Mouse (Mus musculus): ENCODE measurements around the gene Cops3.

Cops3 gene

GRCm38 (mm10) chr11:59778181-59778873, 61.3 kb downstream of the Cops3 start:
- DNase-seq (ENCODE audit: low read depth, low spot score), result peak; percentile 85

GRCm38 (mm10) chr11:59777259-59777658, 62.4 kb downstream of the Cops3 start:
- DNase-seq (ENCODE audit: low read depth, low spot score), result no peak

GRCm38 (mm10) chr11:59775435-59776148, 64.0 kb downstream of the Cops3 start:
- DNase-seq (ENCODE audit: low read depth, low spot score), result no peak

GRCm38 (mm10) chr11:59774522-59774921, 65.1 kb downstream of the Cops3 start:
- peak; percentile 64 for DNase-seq (ENCODE audit: low read depth, low spot score)

- peak; percentile 15 for DNase-seq (ENCODE audit: low read depth, low spot score)
These were observed 66.7 kb downstream of the Cops3 start for GRCm38 (mm10) chr11:59772902-59773301.

DNA sequence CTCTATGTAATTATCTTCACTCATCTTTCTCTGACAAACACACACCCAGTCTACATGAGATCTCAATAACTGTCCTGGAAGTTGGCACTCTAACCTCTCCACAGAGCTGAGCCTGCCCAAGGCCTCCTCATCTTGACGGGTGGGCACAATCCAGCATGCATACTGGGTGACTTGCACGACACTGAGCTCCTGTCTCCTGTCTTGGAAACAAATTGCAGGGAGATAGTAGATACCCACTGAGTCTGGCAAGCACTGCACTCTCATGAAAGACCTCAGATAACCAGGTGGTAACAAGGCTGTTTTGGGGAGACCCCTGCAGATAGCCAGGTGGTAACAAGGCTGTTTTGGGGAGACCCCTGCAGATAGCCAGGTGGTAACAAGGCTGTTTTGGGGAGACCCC, 67.3 kb downstream of the Cops3 start:
- peak; percentile 12 for DNase-seq (ENCODE audit: low read depth, low spot score)

- DNase-seq (ENCODE audit: low read depth, low spot score), result no peak
These were observed 68.9 kb downstream of the Cops3 start for GRCm38 (mm10) chr11:59770753-59771152.

- no peak for DNase-seq (ENCODE audit: low read depth, low spot score)
These were observed 69.9 kb downstream of the Cops3 start for GRCm38 (mm10) chr11:59769738-59770137.

- no peak for DNase-seq (ENCODE audit: low read depth, low spot score)
These were observed 70.3 kb downstream of the Cops3 start for GRCm38 (mm10) chr11:59769307-59769706.

Measured in A20 (cell line).